In the genomic region with DNA sequence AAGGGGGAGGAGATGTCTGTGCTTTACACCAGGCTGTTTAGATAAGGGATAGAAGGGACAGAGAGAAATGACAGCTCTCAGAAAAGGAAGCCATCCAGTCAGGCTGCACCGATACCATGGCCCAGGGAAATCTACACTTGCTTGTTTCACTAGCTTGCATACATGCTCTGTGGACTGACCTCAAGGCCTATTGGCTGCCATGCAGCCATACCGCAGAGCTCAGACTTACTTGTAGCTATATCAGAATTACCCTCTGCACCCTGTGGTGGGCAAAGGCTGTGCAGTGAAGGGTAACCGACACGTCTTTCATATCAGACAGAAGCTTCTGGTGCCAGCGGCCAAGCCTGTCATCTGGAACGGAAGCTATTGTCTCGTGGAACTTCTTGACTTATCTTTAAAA, we compare ENCODE assay signal across 19 mouse cellular contexts.
"Had no signal": no experiment of that assay in that cellular context is flagged by ENCODE, and none has a peak within 500 bp of the region (broad histone marks: within the 10 kb centered on the region; RNA-seq: fewer than 3 reads in every experiment).

No protein-coding gene starts in this region.

- H3K4me2 ChIP-seq: limb, embryonic 13.5 days; liver, embryonic 12.5 days; liver, embryonic 15.5 days; lung, embryonic 15.5 days; midbrain, embryonic 12.5 days had no signal

- H3K36me3 ChIP-seq: limb, embryonic 10.5 days; limb, embryonic 13.5 days; liver, embryonic 12.5 days; liver, embryonic 15.5 days; lung, embryonic 15.5 days; midbrain, embryonic 12.5 days had no signal

- H3K9ac ChIP-seq: limb, embryonic 13.5 days; liver, embryonic 12.5 days; liver, embryonic 15.5 days; lung, embryonic 15.5 days; midbrain, embryonic 12.5 days had no signal

- H3K4me3 ChIP-seq: layer of hippocampus, adult 2 months; limb, embryonic 10.5 days; limb, embryonic 13.5 days; liver, embryonic 12.5 days; liver, embryonic 15.5 days; lung, embryonic 15.5 days; megakaryocyte, embryonic 14.5 days; midbrain, embryonic 12.5 days had no signal

- H3K4me1 ChIP-seq: limb, embryonic 10.5 days; limb, embryonic 13.5 days; liver, embryonic 12.5 days; liver, embryonic 15.5 days; lung, embryonic 15.5 days; megakaryocyte, embryonic 14.5 days had no signal

- DNase-seq: kidney, adult 18-20 months; kidney, adult 9 months; kidney, postnatal 25 days; layer of hippocampus, adult 9-11 months; liver; lung, adult 18-20 months; lung, postnatal 10 days; lung, postnatal 36 days; thymus, postnatal 25 days had no signal

- H3K9me3 ChIP-seq: limb, embryonic 10.5 days; limb, embryonic 13.5 days; liver, embryonic 12.5 days; liver, embryonic 15.5 days; lung, embryonic 15.5 days; midbrain, embryonic 12.5 days had no signal

- ATAC-seq: intestine, embryonic 16.5 days; liver, embryonic 12.5 days had no signal

- H3K27me3 ChIP-seq: limb, embryonic 13.5 days; liver, embryonic 12.5 days; liver, embryonic 15.5 days; lung, embryonic 15.5 days; megakaryocyte, embryonic 14.5 days; midbrain, embryonic 12.5 days had no signal

- H3K27ac ChIP-seq: kidney, postnatal 0 days; layer of hippocampus, adult 2 months; limb, embryonic 10.5 days; limb, embryonic 13.5 days; liver, embryonic 12.5 days; liver, embryonic 15.5 days; lung, embryonic 15.5 days; midbrain, embryonic 12.5 days had no signal
